Mouse (Mus musculus) intestine, embryonic 16.5 days (tissue): ENCODE results near the gene Stag1. TPM values are rescaled to one million over a fixed set of nuclear protein-coding genes. Genes with fewer than 3 reads are reported as not detected.

ENCODE experiments used
- ATAC-seq: fragments of 200-750 bp; cut with Nextera tagmentation; 2 replicates; pipeline ENCODE4 v1.8.0; 2017; ENCODE audit warnings: moderate TSS enrichment, moderate library complexity
- H3K27ac ChIP-seq: fragments of 300-500 bp; sonication (generic); 2 replicates; pipeline ENCODE4 v1.5.1; 2014; ENCODE audit warnings: mild to moderate bottlenecking, low read length
- H3K27me3 ChIP-seq: fragments of 300-500 bp; sonication (generic); replicated peaks from 2 replicates; pipeline ENCODE4 v1.6.1; 2014; ENCODE audit warnings: low read length, control low read depth, mixed read lengths; ENCODE audit not compliant: control insufficient read depth, insufficient read depth
- H3K36me3 ChIP-seq: fragments of 300-500 bp; sonication (generic); 2 replicates; pipeline ENCODE4 v1.6.1; 2014; ENCODE audit warnings: low read length, control low read depth; ENCODE audit not compliant: control insufficient read depth, insufficient read depth
- H3K4me1 ChIP-seq: fragments of 300-500 bp; sonication (generic); 2 replicates; pipeline ENCODE4 v1.6.1; 2014; ENCODE audit warnings: low read length, control low read depth, mixed read lengths; ENCODE audit not compliant: control insufficient read depth, insufficient read depth
- H3K4me2 ChIP-seq: fragments of 300-500 bp; sonication (generic); 2 replicates; pipeline ENCODE4 v1.6.1; 2014; ENCODE audit warnings: low read depth, low read length, control low read depth
- H3K4me3 ChIP-seq: fragments of 300-500 bp; sonication (generic); 2 replicates; pipeline ENCODE4 v1.5.1; 2014; ENCODE audit warnings: mild to moderate bottlenecking, low read length
- H3K9ac ChIP-seq: fragments of 300-500 bp; sonication (generic); 2 replicates; pipeline ENCODE4 v1.6.1; 2014; ENCODE audit warnings: low read depth, low read length
- H3K9me3 ChIP-seq: fragments of 300-500 bp; sonication (generic); 2 replicates; pipeline ENCODE4 v1.6.1; 2016; ENCODE audit warnings: low read length, control low read depth; ENCODE audit not compliant: control insufficient read depth
- WGBS: fragments of 180-500 bp; shearing (Covaris S2); extraction: QIAGEN DNeasy Blood & Tissue Kit; methylation state at CpG from one replicate; pipeline ENCODE4 v1.1.7; 2014; 5-methylcytosine and 5-hydroxymethylcytosine counted together
- polyA plus RNA-seq: library from polyadenylated mRNA; unstranded; fragments of >200 nt; fragmentation: Nextera tagmentation; extraction: Ambion mirVana; gene quantifications from 2 replicates; pipeline ENCODE4 v1.2.1, GENCODE M21; 2015

Stag1 gene
- polyA plus RNA-seq, 1 experiment from 2014 or later, result 29.4 TPM

- 72% methylated on average over 1 of the region's 1 CpGs for WGBS
- H3K27ac ChIP-seq, result no peak overlapping the region
Measured at GRCm38 (mm10) chr9:100963428-100963912, 365.9 kb downstream of the Stag1 start.

GRCm38 (mm10) chr9:100964106-100964505 is 366.5 kb downstream of the Stag1 start:
- H3K4me1 ChIP-seq, result no peaks in the 10 kb centered on the region
- H3K27me3 ChIP-seq, result no peaks in the 10 kb centered on the region
- no peak overlapping the region for H3K4me2 ChIP-seq
- WGBS, result 77% methylated on average over 4 of the region's 4 CpGs
- no peak overlapping the region for H3K27ac ChIP-seq
- H3K36me3 ChIP-seq, result no peaks in the 10 kb centered on the region
- H3K4me3 ChIP-seq, result no peak overlapping the region
- H3K9me3 ChIP-seq, result no peaks in the 10 kb centered on the region
- no peak overlapping the region for H3K9ac ChIP-seq
- ATAC-seq, result no peak

More at GRCm38 (mm10) chr9:100963428-100963912, 365.9 kb downstream of the Stag1 start:
- Histone ChIP-seq H3K36me3 (no peaks in the 10 kb centered on the region), H3K4me2 (no peak overlapping the region), H3K9ac (no peak overlapping the region), H3K4me1 (no peaks in the 10 kb centered on the region), H3K4me3 (no peak overlapping the region), H3K9me3 (no peaks in the 10 kb centered on the region), H3K27me3 (no peaks in the 10 kb centered on the region)
- no peak for ATAC-seq

DNA sequence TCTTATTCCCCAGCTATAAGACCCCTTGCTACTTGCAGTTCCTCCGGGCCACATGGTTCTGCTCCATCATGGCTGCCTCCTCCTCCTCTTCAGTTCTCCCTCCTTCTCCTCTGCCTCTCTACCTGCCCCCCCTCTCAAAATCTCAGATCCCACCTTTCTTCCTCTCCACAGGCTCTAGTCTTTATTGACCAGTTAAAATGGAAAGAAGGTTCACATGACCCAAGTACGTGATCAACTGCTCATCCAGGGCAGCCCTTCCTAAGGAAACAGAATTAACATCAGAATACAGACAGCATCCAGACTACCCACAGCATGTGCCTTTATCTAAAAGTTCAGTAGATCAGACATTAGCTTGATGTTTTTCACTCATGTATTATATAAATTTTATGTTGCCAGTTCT is 371.9 kb downstream of the Stag1 start:
- H3K4me1 ChIP-seq, result no peaks in the 10 kb centered on the region
- no peak overlapping the region for H3K27ac ChIP-seq
- H3K9ac ChIP-seq, result no peak overlapping the region
- no peaks in the 10 kb centered on the region for H3K36me3 ChIP-seq
- WGBS, result 89% methylated on average over 2 of the region's 2 CpGs
- no peaks in the 10 kb centered on the region for H3K9me3 ChIP-seq
- no peak overlapping the region for H3K4me2 ChIP-seq
- no peaks in the 10 kb centered on the region for H3K27me3 ChIP-seq
- ATAC-seq, result no peak
- H3K4me3 ChIP-seq, result no peak overlapping the region

GRCm38 (mm10) chr9:100978666-100979065 is 381.1 kb downstream of the Stag1 start:
- Histone ChIP-seq H3K9me3 (no peaks in the 10 kb centered on the region), H3K4me1 (no peaks in the 10 kb centered on the region), H3K4me3 (no peak overlapping the region), H3K4me2 (no peak overlapping the region), H3K36me3 (no peaks in the 10 kb centered on the region), H3K27me3 (no peaks in the 10 kb centered on the region), H3K9ac (no peak overlapping the region), H3K27ac (no peak overlapping the region)
- ATAC-seq, result no peak
- 92% methylated on average over 5 of the region's 5 CpGs for WGBS

DNA sequence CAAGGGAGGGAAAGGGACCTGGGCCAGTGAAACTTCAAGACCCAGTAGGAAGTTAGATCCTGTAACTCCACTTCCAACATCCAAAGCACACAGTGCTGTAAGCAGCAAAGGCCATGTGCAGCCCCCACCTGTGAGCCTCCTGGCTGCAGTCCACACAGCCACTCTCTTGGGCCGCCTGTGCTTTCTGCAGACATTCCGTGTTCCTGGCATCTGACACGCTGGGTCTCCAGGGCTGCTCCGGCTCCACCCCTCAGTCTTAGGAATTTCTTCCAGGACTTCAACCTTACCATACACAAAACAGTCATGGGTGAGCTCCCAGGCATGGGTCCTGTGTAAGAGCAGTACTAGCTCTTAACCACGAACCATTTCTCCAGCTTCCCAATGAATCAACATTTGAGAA is 381.7 kb downstream of the Stag1 start:
- no peak overlapping the region for H3K4me2 ChIP-seq
- H3K27me3 ChIP-seq, result no peaks in the 10 kb centered on the region
- H3K4me1 ChIP-seq, result no peaks in the 10 kb centered on the region
- no peak overlapping the region for H3K27ac ChIP-seq
- 59% methylated on average over 5 of the region's 5 CpGs for whole genome bisulfite sequencing
- no peak overlapping the region for H3K4me3 ChIP-seq
- H3K9me3 ChIP-seq, result no peaks in the 10 kb centered on the region
- ATAC-seq, result no peak
- H3K9ac ChIP-seq, result no peak overlapping the region
- no peaks in the 10 kb centered on the region for H3K36me3 ChIP-seq

- no peak overlapping the region for H3K27ac ChIP-seq
- WGBS, result 87% methylated on average over 7 of the region's 7 CpGs
- no peak overlapping the region for H3K4me3 ChIP-seq
- H3K9me3 ChIP-seq, result no peaks in the 10 kb centered on the region
- no peak for ATAC-seq
- no peaks in the 10 kb centered on the region; the same call in 1 of the 2 replicates for H3K36me3 ChIP-seq
- no peaks in the 10 kb centered on the region for H3K4me1 ChIP-seq
- H3K27me3 ChIP-seq, result no peaks in the 10 kb centered on the region
- no peak overlapping the region for H3K4me2 ChIP-seq
- no peak overlapping the region for H3K9ac ChIP-seq
Measured at GRCm38 (mm10) chr9:100982786-100983185, 385.2 kb downstream of the Stag1 start.

DNA sequence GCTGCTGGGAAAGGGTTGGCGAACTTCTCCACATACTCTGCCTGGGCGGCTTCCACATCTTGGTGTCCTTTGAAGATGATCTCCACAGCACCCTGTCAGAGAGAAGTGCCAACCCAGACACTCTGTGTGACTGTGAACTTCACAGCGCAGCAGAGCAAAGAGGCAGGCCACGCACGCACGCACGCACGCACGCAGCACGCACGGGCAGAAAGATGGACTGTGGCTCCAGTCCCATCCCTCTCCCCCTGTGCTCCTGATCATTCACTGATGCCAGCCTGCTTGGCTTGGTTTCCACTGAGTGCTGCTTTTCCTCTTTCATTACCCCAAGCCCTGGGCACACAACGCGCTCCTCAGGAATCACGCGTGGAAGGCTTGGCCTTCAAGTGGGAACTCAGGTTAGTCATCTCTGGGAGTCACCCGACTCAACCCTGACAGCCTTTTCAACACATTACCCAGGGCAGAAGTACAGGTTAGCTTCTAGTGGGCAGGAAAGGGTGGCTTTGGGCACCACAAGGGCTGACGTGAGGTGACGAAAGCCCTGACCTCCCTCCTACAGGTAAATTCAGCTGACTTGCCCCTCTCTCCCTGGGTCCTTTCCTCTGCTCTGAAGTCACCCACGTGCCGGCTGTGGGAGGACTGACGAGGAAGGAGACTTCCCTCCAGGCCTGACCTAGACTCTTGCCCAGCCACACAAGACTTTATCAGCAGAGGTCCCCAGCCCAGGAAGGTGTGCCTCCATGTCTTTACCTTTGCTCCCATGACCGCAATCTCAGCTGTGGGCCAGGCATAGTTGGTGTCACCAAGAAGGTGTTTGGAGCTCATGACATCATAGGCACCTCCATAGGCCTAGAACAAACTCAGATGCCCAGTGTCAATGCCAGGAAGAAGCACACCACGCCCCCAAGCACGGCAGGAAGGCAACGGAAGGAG is 387.0 kb downstream of the Stag1 start:
- H3K27me3 ChIP-seq, result no peaks in the 10 kb centered on the region
- no peak overlapping the region for H3K9ac ChIP-seq
- no peak overlapping the region for H3K4me3 ChIP-seq
- H3K4me2 ChIP-seq, result no peak overlapping the region
- peak; percentile 86 for ATAC-seq
- WGBS, result 92% methylated on average over 25 of the region's 25 CpGs
- no peak overlapping the region for H3K27ac ChIP-seq
- H3K9me3 ChIP-seq, result no peaks in the 10 kb centered on the region
- no peaks in the 10 kb centered on the region; the same call in 1 of the 2 replicates for H3K36me3 ChIP-seq
- no peaks in the 10 kb centered on the region for H3K4me1 ChIP-seq

DNA sequence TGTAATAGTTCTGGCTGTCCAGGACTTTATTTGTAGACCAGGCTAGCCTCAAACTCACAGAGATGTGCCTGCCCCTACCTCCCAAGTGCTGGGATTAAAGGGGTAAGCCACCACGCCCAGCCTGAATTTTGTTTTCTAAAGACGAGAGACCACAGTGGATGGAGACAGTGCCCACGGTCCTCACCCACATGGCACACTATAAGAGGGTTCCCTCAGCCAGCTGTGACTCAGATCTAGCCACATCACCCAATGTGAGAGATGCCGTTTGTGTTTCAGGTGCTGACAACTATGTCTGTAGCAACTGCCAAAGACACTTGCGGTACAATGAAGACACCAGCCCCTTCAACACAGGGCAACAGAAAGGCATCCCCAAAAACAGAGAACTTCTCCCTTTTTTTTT is 389.4 kb downstream of the Stag1 start:
- H3K9me3 ChIP-seq, result no peaks in the 10 kb centered on the region
- no peaks in the 10 kb centered on the region for H3K27me3 ChIP-seq
- no peak overlapping the region for H3K9ac ChIP-seq
- H3K36me3 ChIP-seq, result no peaks in the 10 kb centered on the region; the same call in 1 of the 2 replicates
- H3K27ac ChIP-seq, result no peak overlapping the region
- H3K4me2 ChIP-seq, result no peak overlapping the region
- H3K4me3 ChIP-seq, result no peak overlapping the region
- ATAC-seq, result no peak
- H3K4me1 ChIP-seq, result peaks cover 7% of the 10 kb centered on the region; the same call in 1 of the 2 replicates
- WGBS, result 94% methylated on average over 5 of the region's 5 CpGs

GRCm38 (mm10) chr9:100987850-100988249 is 390.3 kb downstream of the Stag1 start:
- Histone ChIP-seq H3K27ac (no peak overlapping the region), H3K4me2 (no peak overlapping the region), H3K4me3 (no peak overlapping the region), H3K9me3 (no peaks in the 10 kb centered on the region), H3K27me3 (no peaks in the 10 kb centered on the region), H3K36me3 (no peaks in the 10 kb centered on the region; the same call in 1 of the 2 replicates), H3K4me1 (peaks cover 7% of the 10 kb centered on the region; the same call in 1 of the 2 replicates), H3K9ac (no peak overlapping the region)
- no peak for ATAC-seq
- 89% methylated on average over 3 of the region's 3 CpGs for WGBS
